Mouse (Mus musculus) CH12.LX (cell line): Measurements from ENCODE around the gene Adsl.

Experiments
- CTCF ChIP-seq, 2 experiments: IDR thresholded peaks in 1 of 2; conservative IDR thresholded peaks in 1 of 2; 2 replicates each; pipeline ENCODE4 v1.5.1; 2011 to 2012; ENCODE audit warnings: low read depth in 2 of 2, low read length in 2 of 2, improper control_type of control experiment in 1 of 2, inconsistent platforms in 1 of 2, mild to moderate bottlenecking in 1 of 2, moderate library complexity in 1 of 2
- EP300 ChIP-seq: IDR thresholded peaks from 2 replicates; pipeline ENCODE4 v1.6.1; 2011; ENCODE audit warnings: low read length, improper control_type of control experiment
- MAZ ChIP-seq: IDR thresholded peaks from 2 replicates; pipeline ENCODE4 v1.6.1; 2012; ENCODE audit warnings: low read depth, mild to moderate bottlenecking, inconsistent platforms, low read length, improper control_type of control experiment, moderate library complexity
- POLR2A ChIP-seq: IDR thresholded peaks from 2 replicates; pipeline ENCODE4 v1.6.1; 2011; ENCODE audit warnings: low read depth, mild to moderate bottlenecking, improper control_type of control experiment, low read length
- UBTF ChIP-seq: IDR thresholded peaks from 2 replicates; pipeline ENCODE4 v1.6.1; 2012; ENCODE audit warnings: low read depth, mild to moderate bottlenecking, inconsistent platforms, low read length, improper control_type of control experiment, moderate library complexity
- USF1 ChIP-seq: IDR thresholded peaks from 2 replicates; pipeline ENCODE4 v1.6.1; 2014; ENCODE audit warnings: low read depth, mild to moderate bottlenecking, inconsistent platforms, low read length, improper control_type of control experiment

GRCm38 (mm10) chr15:80924211-80924610 is 24.1 kb upstream of the Adsl start:
- no peak for TF ChIP-seq UBTF
- no peak for TF ChIP-seq MAZ
- TF ChIP-seq CTCF (conservative IDR thresholded peaks at IDR 0.05 in 1 of 2, IDR thresholded peaks at IDR 0.05 in 1 of 2; ENCODE audit: low read depth in 2 of 2, low read length in 2 of 2): no peak
- TF ChIP-seq EP300: no peak
- TF ChIP-seq USF1: no peak
- no peak for TF ChIP-seq POLR2A
